Mouse (Mus musculus) stomach, postnatal 0 days (tissue): ENCODE results near the gene Dhx32.

Experiments
- CTCF ChIP-seq: IDR thresholded peaks from 2 replicates; pipeline ENCODE4 v1.5.1; 2016; ENCODE audit warnings: antibody characterized with exemption, low read depth, mild to moderate bottlenecking, moderate library complexity
- EP300 ChIP-seq: optimal IDR thresholded peaks from 2 replicates; pipeline ENCODE3; 2016; ENCODE audit warnings: antibody characterized with exemption

DNA sequence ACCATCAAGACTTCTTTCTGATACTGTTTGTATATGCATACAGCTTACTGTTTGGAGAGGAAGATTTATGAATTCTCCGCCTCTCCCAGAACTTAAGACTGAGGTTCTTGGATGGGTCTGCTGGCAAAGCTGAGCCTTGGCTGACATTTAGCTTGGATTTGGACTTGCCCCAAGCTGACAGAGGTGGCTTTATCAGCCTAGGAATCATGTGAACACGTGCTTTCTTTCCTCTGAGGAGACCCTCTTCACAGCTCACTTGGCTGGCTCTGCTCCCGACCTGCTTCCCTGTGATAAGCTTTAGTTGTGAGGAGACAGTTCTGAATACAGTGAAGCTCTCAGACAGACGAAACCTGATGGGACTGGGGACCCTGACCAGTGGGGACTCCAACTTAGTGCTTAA lies 38.9 kb downstream of the Dhx32 start:
- TF ChIP-seq CTCF = no peak
- no peak for TF ChIP-seq EP300
